Mouse (Mus musculus): Measurements from ENCODE around the gene Vmn2r94. TPM values are rescaled to one million over a fixed set of nuclear protein-coding genes. Genes with fewer than 3 reads are reported as not detected.

Vmn2r94 gene
- not detected in 2 replicates for polyA plus RNA-seq (2012; ENCODE audit: low replicate concordance)

DNA sequence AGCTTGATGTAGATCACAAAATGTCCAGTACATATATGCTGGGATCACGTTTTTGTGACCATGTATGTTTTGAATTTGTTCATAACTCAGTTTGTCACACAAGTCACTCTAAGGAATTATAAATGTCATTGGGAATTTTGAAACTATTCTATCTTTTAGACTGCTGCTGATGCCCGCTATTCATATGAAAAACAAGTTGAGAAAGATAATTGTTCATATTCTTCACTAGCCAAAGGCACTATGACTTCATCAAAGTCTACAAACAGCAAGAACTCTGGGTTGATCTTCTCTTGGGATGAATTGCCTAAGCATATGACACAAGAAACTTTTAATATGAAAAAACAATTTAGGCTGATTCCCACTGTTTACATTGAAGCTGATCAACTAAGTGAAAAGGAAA lies at the start of gene Vmn2r94:
Gene Vmn2r94 (minus strand): TSS at position 101 of the 400 bp plus-strand sequence.

DNA sequence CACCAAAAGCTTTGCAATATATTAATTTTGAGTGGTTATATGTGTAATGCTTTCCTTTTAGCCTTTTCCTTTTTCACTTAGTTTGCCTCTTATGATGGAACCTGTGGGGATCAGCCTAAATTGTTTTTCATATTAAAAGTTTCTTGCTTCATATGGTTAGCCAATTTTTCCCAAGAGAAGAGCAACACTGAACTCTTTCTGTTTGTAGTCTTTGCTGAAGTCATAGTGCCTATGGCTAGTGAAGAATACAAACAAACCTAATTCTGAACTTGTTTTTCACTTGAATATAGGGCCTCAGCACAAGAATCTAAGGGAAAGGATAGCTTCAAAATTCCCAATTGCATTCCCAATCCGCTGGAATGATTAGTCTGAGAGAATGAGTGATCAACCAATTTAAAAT lies 20.2 kb upstream of the Vmn2r94 start, which contains the start of gene Vmn2r93:
Gene Vmn2r93 (plus strand): TSS at position 301 of the 400 bp plus-strand sequence.

Other genes with a start within 250 kb of the Vmn2r94 start
- gene Vmn2r124, start 228.3 kb downstream of the Vmn2r94 start, polyA plus RNA-seq (2012; ENCODE audit: low replicate concordance), result not detected in 2 replicates
- gene Vmn2r91, start 192.7 kb downstream of the Vmn2r94 start, polyA plus RNA-seq (2012; ENCODE audit: low replicate concordance), result not detected in 2 replicates
- gene Vmn2r92, start 125.9 kb downstream of the Vmn2r94 start, polyA plus RNA-seq (2012; ENCODE audit: low replicate concordance), result not detected in 2 replicates
- gene Vmn2r93, start 20.3 kb upstream of the Vmn2r94 start, polyA plus RNA-seq (2012; ENCODE audit: low replicate concordance), result 0.01 and 0.02 TPM in 2 replicates
- not detected in 2 replicates for gene Vmn2r95, start 146.3 kb upstream of the Vmn2r94 start, polyA plus RNA-seq (2012; ENCODE audit: low replicate concordance)

All from hematopoietic multipotent progenitor cell, adult 10-12 weeks (in vitro differentiated cells).